Mouse (Mus musculus): ENCODE results near the gene Zfp281.

GRCm38 (mm10) chr1:136579360-136579759 lies 45.3 kb upstream of the Zfp281 start:
- TF ChIP-seq FOSL1 (IDR thresholded peaks at IDR 0.05; ENCODE audit: insufficient read depth, low read length, poor library complexity, severe bottlenecking) (no peak), CTCF (IDR thresholded peaks at IDR 0.05; ENCODE audit: control insufficient read depth, insufficient read depth, insufficient read length) (no peak), MAX (IDR thresholded peaks at IDR 0.05) (no peak), USF1 (IDR thresholded peaks at IDR 0.05; ENCODE audit: low read depth) (no peak)

All from C2C12 (cell line).